Mouse (Mus musculus) heart, adult 8-10 months (tissue): Measurements from ENCODE around the gene Cpeb3. TPM values are rescaled to one million over a fixed set of nuclear protein-coding genes. Genes with fewer than 3 reads are reported as not detected.
"Not testable (repeated sequence)": the region's sequence is repeated elsewhere in the genome, so short reads cannot be mapped to it uniquely, and the experiment has no call there.

Source experiments
- DNase-seq: peaks from one replicate; pipeline ENCODE4 v3.0.0; 2022; ENCODE audit warnings: low spot score
- total RNA-seq, 4 experiments: library from RNA; stranded (reverse); gene quantifications; 2 replicates each; pipeline ENCODE4 v1.2.4; 2022

Cpeb3 gene
- total RNA-seq, 4 experiments from 2014 or later: 77.7 to 103 (median 89.0) TPM

GRCm38 (mm10) chr19:37207303-37208175 lies 862 bp downstream of the Cpeb3 start, which contains the start of gene March5:
Gene March5, plus strand, starts transcription at chr19:37207543.
- DNase-seq: peak; percentile 87

DNA sequence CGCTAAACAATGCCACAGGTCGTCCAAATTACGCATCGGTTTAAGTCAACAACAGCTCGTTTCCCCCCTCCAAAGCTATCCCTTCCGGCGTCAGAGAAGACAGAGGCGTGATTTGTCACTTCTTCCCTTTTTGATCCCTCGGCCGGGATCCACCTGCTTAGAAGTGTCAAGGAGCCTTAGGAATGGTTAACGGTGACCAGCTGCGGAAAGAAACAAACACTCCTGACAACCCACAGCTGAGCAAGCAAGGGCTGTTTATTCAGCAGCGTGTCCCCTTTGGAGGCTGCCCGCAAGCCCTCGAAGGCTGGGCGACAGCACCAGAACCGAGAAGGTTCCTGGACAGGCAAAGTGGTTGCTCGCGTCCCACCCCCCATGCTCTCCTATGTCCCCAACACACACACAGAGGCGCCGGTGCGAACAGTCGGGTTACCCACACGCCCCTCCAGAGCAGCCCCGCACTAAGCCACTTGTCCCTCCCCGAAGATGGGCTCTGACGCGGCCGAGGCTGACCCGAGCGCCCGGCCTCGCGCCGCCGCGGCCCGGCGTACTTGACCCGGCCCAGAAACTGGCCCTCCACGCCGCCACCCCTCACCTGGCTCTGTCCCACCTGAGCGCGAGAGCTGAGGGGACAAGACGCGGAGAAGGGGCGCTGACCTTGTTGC lies 1.6 kb downstream of the Cpeb3 start:
- DNase-seq: peak; percentile 60

- not testable (repeated sequence) for DNase-seq
These were observed 3.2 kb downstream of the Cpeb3 start for GRCm38 (mm10) chr19:37205155-37205554.

- no peak for DNase-seq
These were observed 5.0 kb downstream of the Cpeb3 start for GRCm38 (mm10) chr19:37203371-37203770.

GRCm38 (mm10) chr19:37199889-37200288 lies 8.5 kb downstream of the Cpeb3 start:
- DNase-seq: no peak

GRCm38 (mm10) chr19:37198165-37198880 lies 10.1 kb downstream of the Cpeb3 start:
- DNase-seq: no peak

- no peak for DNase-seq
These were observed 15.8 kb downstream of the Cpeb3 start for GRCm38 (mm10) chr19:37192475-37193058.

DNA sequence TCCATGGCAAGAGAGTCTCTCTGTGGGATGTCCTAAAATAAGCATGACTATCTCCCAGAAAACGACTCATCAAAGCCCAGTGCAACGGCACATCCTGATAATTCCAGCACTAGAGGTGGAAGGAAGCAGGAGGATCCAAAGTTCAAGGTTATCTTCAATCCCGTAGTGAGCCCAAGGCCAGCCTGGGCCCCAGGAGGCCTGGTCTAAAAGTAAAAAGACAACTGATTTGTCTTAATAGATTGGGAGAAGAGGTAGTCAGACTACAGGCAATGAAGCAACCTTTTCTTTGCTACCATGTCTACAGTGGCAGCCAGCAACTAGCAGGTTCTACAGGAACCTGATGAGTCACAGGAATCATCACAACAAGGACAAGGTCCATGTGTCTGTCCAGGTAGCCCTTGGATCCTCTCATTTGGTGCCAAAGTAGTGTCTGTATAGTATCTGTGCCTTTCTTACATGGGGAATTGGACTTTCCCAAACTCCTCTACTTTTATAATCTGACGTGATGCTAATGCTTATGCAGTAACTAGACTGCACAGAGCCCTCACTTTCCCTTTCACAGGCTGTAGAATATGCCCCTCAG lies 19.9 kb downstream of the Cpeb3 start:
- DNase-seq: no peak

- DNase-seq: peak; percentile 74
These were observed 30.3 kb downstream of the Cpeb3 start for GRCm38 (mm10) chr19:37177819-37178708.

GRCm38 (mm10) chr19:37176879-37177462 lies 31.4 kb downstream of the Cpeb3 start:
- peak; percentile 27 for DNase-seq

DNA sequence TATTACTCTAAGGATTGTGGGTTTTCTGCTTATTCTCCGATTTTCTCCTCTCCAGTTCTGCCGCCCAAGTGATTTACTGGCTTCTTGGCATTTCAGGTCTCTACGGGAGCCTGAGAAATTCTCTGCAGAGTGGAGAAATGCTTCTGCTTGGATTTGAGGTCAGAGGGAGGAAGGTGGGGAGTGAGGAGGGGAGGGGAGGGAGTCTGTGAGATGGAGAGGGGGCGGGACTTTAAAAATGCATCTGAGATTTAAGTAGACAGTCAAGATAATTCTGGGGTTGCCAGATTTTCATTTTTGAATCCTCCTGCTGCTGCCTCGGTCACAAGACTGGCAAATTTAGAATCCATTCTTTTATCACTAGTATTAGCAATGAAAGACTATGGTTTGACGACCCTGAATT lies 32.5 kb downstream of the Cpeb3 start:
- DNase-seq: peak; percentile 46

DNA sequence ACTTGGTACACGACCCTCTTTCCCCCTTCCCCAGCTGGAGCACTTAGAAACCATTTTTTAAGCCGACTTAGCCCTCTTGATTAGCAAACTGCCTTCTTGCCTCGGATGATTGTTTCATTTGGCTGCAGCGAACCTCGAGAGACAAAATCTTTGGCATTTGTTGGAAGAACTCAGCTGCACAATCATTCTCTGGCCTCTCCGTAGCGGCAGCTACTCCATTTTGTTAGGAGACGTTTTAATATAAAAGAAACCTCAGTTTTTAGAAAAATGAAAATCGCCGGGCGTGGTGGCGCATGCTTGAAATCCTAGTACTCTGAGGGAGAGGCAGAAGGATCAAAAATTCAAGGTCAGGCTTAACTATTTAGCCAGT lies 33.0 kb downstream of the Cpeb3 start:
- DNase-seq: no peak

DNA sequence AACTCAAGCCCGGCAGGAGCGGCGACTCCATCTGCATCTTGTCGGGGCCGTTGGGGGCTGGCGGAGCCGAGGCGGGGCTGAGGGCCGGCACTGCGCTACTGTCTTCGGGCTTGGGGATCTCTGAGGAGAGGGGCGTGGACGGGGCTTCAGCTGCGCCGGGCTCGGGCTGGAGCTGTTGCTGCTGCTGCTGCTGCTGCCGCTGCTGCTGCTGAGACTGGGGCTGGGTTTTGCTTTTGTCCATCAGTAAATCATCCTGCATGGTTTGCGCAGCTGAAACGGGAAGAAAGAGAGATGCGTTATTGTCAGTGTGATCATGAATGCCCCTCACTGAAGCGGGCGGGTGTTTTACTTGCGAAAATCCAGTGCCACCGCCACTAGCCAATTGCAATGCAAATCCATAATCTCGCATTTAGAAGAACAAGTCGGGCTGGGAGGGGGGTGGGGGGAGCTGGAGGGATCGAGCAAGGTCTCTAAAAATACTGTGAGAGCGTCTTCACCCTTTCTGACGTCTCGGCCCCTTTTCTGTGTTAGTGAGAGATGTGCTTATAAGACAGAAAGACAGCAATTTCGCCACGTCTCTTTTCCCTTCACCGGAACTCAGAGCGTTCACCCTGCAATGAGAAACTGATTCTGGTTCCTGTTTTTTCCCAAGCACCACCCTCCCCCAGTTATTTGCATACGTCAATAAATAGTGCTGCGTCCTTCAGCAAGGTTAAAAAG lies 33.5 kb downstream of the Cpeb3 start:
- DNase-seq: peak; percentile 85

DNA sequence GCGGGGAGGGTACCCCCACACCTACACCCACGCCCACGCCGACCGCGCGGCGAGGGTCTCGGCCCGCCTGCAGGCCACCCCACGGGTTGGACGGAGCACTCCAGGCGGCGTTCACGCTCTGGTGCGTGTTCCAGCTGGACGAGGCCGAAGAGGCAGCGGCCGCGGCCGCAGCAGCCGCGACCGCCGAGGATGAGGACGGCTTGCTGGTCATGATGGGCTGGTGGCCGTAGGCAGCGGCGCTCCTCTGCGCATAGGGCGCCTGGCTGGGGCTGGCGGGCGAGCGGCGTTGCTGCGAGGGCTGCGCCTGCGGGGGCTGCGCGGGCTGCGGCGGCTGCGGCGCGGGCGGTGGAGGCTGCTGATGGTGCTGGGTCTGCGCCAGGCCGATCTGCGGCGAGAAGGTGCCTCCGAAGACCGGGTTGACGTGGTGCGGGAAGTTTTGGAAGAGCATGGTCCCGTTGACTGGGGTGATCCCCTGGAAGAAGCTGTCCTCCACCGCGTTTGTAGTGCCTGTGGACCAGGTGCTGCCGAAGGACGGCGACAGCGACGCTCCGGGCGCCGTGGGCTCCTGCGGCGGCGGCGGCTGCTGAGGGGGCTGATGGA lies 34.2 kb downstream of the Cpeb3 start:
- DNase-seq: no peak

GRCm38 (mm10) chr19:37173331-37174115 lies 34.9 kb downstream of the Cpeb3 start:
- no peak for DNase-seq

DNA sequence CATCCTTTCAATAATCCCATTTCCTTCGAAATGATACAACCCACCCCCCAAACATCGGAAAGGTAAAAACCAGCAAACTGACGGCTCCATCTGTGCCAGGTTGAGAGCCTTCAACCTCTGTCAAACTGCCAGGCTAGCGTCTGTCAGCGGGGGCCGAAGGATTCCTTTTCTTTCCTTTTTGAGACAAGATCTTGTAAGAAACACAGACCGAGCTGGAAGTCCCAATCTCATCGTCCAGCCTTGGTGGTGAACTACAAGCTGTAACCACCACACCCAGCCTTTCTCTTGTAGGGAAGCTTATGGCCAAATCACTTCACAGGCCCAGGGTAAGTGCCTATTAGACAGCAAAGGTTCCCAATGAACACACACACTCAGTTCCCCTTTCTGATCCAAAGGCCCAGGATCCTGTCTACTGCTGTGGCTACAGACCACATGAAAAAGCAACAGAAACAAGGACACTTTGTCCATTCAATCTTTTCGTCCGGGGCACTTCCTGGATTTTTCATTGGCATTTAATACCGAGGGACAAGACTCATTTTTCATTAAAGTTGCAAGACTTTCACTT lies 35.8 kb downstream of the Cpeb3 start:
- no peak for DNase-seq

- no peak for DNase-seq
These were observed 36.3 kb downstream of the Cpeb3 start for GRCm38 (mm10) chr19:37172096-37172495.
